Mouse (Mus musculus) limb, embryonic 11.5 days (tissue): ENCODE results near the gene Borcs7. TPM values are rescaled to one million over a fixed set of nuclear protein-coding genes. Genes with fewer than 3 reads are reported as not detected.
A peak's percentile ranks its signal among the peaks of the same experiment; 100 is the strongest.

Experiments
- ATAC-seq: fragments of 200-750 bp; cut with Nextera tagmentation; 2 replicates; pipeline ENCODE4 v1.8.0; 2017; ENCODE audit warnings: low read depth; ENCODE audit not compliant: insufficient number of reproducible peaks, low FRiP score, low TSS enrichment
- DNase-seq: peaks from one replicate; pipeline ENCODE4 v3.0.0-alpha.2; 2015; ENCODE audit warnings: low spot score
- H3K27ac ChIP-seq: fragments of 300-500 bp; sonication (generic); replicated peaks from 2 replicates; pipeline ENCODE4 v1.5.1; 2014; ENCODE audit warnings: low read depth, mild to moderate bottlenecking, low read length
- H3K27me3 ChIP-seq: fragments of 300-500 bp; sonication (generic); 2 replicates; pipeline ENCODE4 v1.6.1; 2014; ENCODE audit warnings: mild to moderate bottlenecking, low read length, mixed read lengths; ENCODE audit not compliant: control insufficient read depth, insufficient read depth
- H3K36me3 ChIP-seq: fragments of 300-500 bp; sonication (generic); 2 replicates; pipeline ENCODE4 v1.6.1; 2014; ENCODE audit warnings: mild to moderate bottlenecking, low read length, moderate library complexity, mixed read lengths; ENCODE audit not compliant: control insufficient read depth, insufficient read depth
- H3K4me1 ChIP-seq: fragments of 300-500 bp; sonication (generic); 2 replicates; pipeline ENCODE4 v1.6.1; 2014; ENCODE audit warnings: low read length, mixed read lengths; ENCODE audit not compliant: control insufficient read depth, insufficient read depth
- H3K4me2 ChIP-seq: fragments of 300-500 bp; sonication (generic); 2 replicates; pipeline ENCODE4 v1.6.1; 2014; ENCODE audit warnings: low read depth, mild to moderate bottlenecking, moderate library complexity; ENCODE audit not compliant: severe bottlenecking
- H3K4me3 ChIP-seq: fragments of 300-500 bp; sonication (generic); 2 replicates; pipeline ENCODE4 v1.5.1; 2014; ENCODE audit warnings: low read depth, low read length
- H3K9ac ChIP-seq: fragments of 300-500 bp; sonication (generic); 2 replicates; pipeline ENCODE4 v1.6.1; 2014; ENCODE audit warnings: mild to moderate bottlenecking, low read length
- H3K9me3 ChIP-seq: fragments of 300-500 bp; sonication (generic); 2 replicates; pipeline ENCODE4 v1.6.1; 2016; ENCODE audit warnings: low read length; ENCODE audit not compliant: control insufficient read depth
- WGBS: fragments of 180-500 bp; shearing (Covaris S2); extraction: QIAGEN DNeasy Blood & Tissue Kit; methylation state at CpG from one replicate; pipeline ENCODE4 v1.1.7; 2014; 5-methylcytosine and 5-hydroxymethylcytosine counted together
- polyA plus RNA-seq: library from polyadenylated mRNA; unstranded; fragments of >200 nt; fragmentation: Nextera tagmentation; extraction: Ambion mirVana; gene quantifications from 2 replicates; pipeline ENCODE4 v1.2.1, GENCODE M21; 2014

The Borcs7 gene
- polyA plus RNA-seq, 1 experiment from 2014 or later, result 11.8 TPM

GRCm38 (mm10) chr19:46669802-46670201 is 19.9 kb upstream of the Borcs7 start:
- no peaks in the 10 kb centered on the region for H3K4me1 ChIP-seq
- H3K27ac ChIP-seq, result no peak overlapping the region
- no peaks in the 10 kb centered on the region for H3K9me3 ChIP-seq
- DNase-seq (no peak), ATAC-seq (no peak)
- WGBS, result 88% methylated on average over 5 of the region's 5 CpGs
- no peak overlapping the region for H3K9ac ChIP-seq
- H3K4me2 ChIP-seq, result no peak overlapping the region
- H3K4me3 ChIP-seq, result no peak overlapping the region
- no peaks in the 10 kb centered on the region for H3K36me3 ChIP-seq
- H3K27me3 ChIP-seq, result no peaks in the 10 kb centered on the region

GRCm38 (mm10) chr19:46670691-46671090 is 19.0 kb upstream of the Borcs7 start:
- H3K9ac ChIP-seq, result no peak overlapping the region
- no peak overlapping the region for H3K4me2 ChIP-seq
- no peaks in the 10 kb centered on the region for H3K4me1 ChIP-seq
- no peaks in the 10 kb centered on the region for H3K36me3 ChIP-seq
- H3K27me3 ChIP-seq, result no peaks in the 10 kb centered on the region
- H3K9me3 ChIP-seq, result no peaks in the 10 kb centered on the region
- ATAC-seq (no peak), DNase-seq (peak; percentile 75)
- WGBS, result 27% methylated on average over 13 of the region's 13 CpGs
- H3K27ac ChIP-seq, result no peak overlapping the region
- no peak overlapping the region for H3K4me3 ChIP-seq

GRCm38 (mm10) chr19:46672766-46673418 is 16.8 kb upstream of the Borcs7 start, which contains the start of gene Cyp17a1:
Gene Cyp17a1 (minus strand): TSS chr19:46673172.
- DNase-seq (no peak), ATAC-seq (no peak)
- 59% methylated on average over 5 of the region's 5 CpGs for WGBS
- no peaks in the 10 kb centered on the region for H3K36me3 ChIP-seq
- H3K4me3 ChIP-seq, result no peak within 1 kb of the TSS
- no peaks in the 10 kb centered on the region for H3K27me3 ChIP-seq
- no peaks in the 10 kb centered on the region for H3K4me1 ChIP-seq
- H3K27ac ChIP-seq, result no peak within 1 kb of the TSS
- H3K4me2 ChIP-seq, result no peak within 1 kb of the TSS
- no peak within 1 kb of the TSS for H3K9ac ChIP-seq
- H3K9me3 ChIP-seq, result no peaks in the 10 kb centered on the region

- DNase-seq, result no peak
- Histone ChIP-seq H3K4me3 (no peak overlapping the region), H3K4me1 (no peaks in the 10 kb centered on the region), H3K27me3 (no peaks in the 10 kb centered on the region), H3K36me3 (no peaks in the 10 kb centered on the region), H3K9me3 (no peaks in the 10 kb centered on the region), H3K9ac (no peak overlapping the region), H3K27ac (no peak overlapping the region), H3K4me2 (no peak overlapping the region)
- WGBS, result 81% methylated on average over 3 of the region's 3 CpGs
- no peak for ATAC-seq
These were observed 14.1 kb upstream of the Borcs7 start for GRCm38 (mm10) chr19:46675641-46676040.

- Histone ChIP-seq H3K27ac (no peak overlapping the region), H3K4me2 (no peak overlapping the region), H3K9ac (no peak overlapping the region), H3K4me3 (no peak overlapping the region), H3K4me1 (no peaks in the 10 kb centered on the region), H3K9me3 (no peaks in the 10 kb centered on the region), H3K36me3 (no peaks in the 10 kb centered on the region), H3K27me3 (no peaks in the 10 kb centered on the region)
- ATAC-seq, result no peak
- 66% methylated on average over 12 of the region's 12 CpGs for WGBS
- DNase-seq, result no peak
These were observed 9.9 kb upstream of the Borcs7 start for GRCm38 (mm10) chr19:46679720-46680383.

- H3K4me2 ChIP-seq, result peak overlapping the region; percentile 59
- no peaks in the 10 kb centered on the region for H3K9me3 ChIP-seq
- DNase-seq (no peak), ATAC-seq (no peak)
- H3K36me3 ChIP-seq, result no peaks in the 10 kb centered on the region
- H3K4me3 ChIP-seq, result peak overlapping the region; percentile 48
- H3K9ac ChIP-seq, result peak overlapping the region; percentile 81
- H3K4me1 ChIP-seq, result no peaks in the 10 kb centered on the region
- WGBS, result 80% methylated on average over 11 of the region's 11 CpGs
- no peaks in the 10 kb centered on the region for H3K27me3 ChIP-seq
- H3K27ac ChIP-seq, result no peak overlapping the region
These were observed 681 bp downstream of the Borcs7 start for GRCm38 (mm10) chr19:46690387-46690786.

- no peak overlapping the region for H3K4me2 ChIP-seq
- H3K4me3 ChIP-seq, result no peak overlapping the region
- no peaks in the 10 kb centered on the region for H3K4me1 ChIP-seq
- WGBS, result 81% methylated on average over 2 of the region's 2 CpGs
- H3K27me3 ChIP-seq, result no peaks in the 10 kb centered on the region
- ATAC-seq (no peak), DNase-seq (no peak)
- H3K9me3 ChIP-seq, result no peaks in the 10 kb centered on the region
- no peaks in the 10 kb centered on the region for H3K36me3 ChIP-seq
- no peak overlapping the region for H3K27ac ChIP-seq
- no peak overlapping the region for H3K9ac ChIP-seq
These were observed 1.4 kb downstream of the Borcs7 start for GRCm38 (mm10) chr19:46691078-46691477.

GRCm38 (mm10) chr19:46693146-46693545 is 3.4 kb downstream of the Borcs7 start:
- Histone ChIP-seq H3K27ac (no peak overlapping the region), H3K36me3 (no peaks in the 10 kb centered on the region), H3K9me3 (no peaks in the 10 kb centered on the region), H3K4me1 (no peaks in the 10 kb centered on the region), H3K9ac (no peak overlapping the region), H3K4me3 (no peak overlapping the region), H3K27me3 (no peaks in the 10 kb centered on the region), H3K4me2 (no peak overlapping the region)
- no peak for ATAC-seq
- no peak for DNase-seq
- 90% methylated on average over 4 of the region's 4 CpGs for WGBS
